Mouse (Mus musculus) small intestine, adult 2 months (tissue): ENCODE results near the gene Dst.

Source experiments
- CTCF ChIP-seq: fragments of 200-500 bp; IDR thresholded peaks from 2 replicates; pipeline ENCODE4 v1.5.1; 2012; ENCODE audit warnings: low read depth, mild to moderate bottlenecking, control low read depth, inconsistent platforms, low read length, moderate library complexity, mixed read lengths; ENCODE audit not compliant: insufficient replicate concordance, insufficient read length; ENCODE audit errors: extremely low read depth
- POLR2A ChIP-seq: fragments of 200-500 bp; IDR thresholded peaks from 2 replicates; pipeline ENCODE4 v1.6.1; 2012; ENCODE audit warnings: low read depth, mild to moderate bottlenecking, control low read depth, inconsistent platforms, low read length, moderate library complexity

- TF ChIP-seq POLR2A (no peak), CTCF (no peak)
These were observed 208.4 kb downstream of the Dst start for GRCm38 (mm10) chr1:34116444-34116843.
